Mouse (Mus musculus) CH12.LX (cell line): ENCODE measurements around the gene Bst1.

Experiments used
- CTCF ChIP-seq, 2 experiments: IDR thresholded peaks in 1 of 2; conservative IDR thresholded peaks in 1 of 2; 2 replicates each; pipeline ENCODE4 v1.5.1; 2011 to 2012; ENCODE audit warnings: low read depth in 2 of 2, low read length in 2 of 2, improper control_type of control experiment in 1 of 2, inconsistent platforms in 1 of 2, mild to moderate bottlenecking in 1 of 2, moderate library complexity in 1 of 2
- E2F4 ChIP-seq: IDR thresholded peaks from 2 replicates; pipeline ENCODE4 v1.6.1; 2011; ENCODE audit warnings: low read depth, low read length, improper control_type of control experiment; ENCODE audit not compliant: insufficient replicate concordance
- ELF1 ChIP-seq: IDR thresholded peaks from 2 replicates; pipeline ENCODE4 v1.6.1; 2014; ENCODE audit warnings: low read depth, mild to moderate bottlenecking, inconsistent platforms, low read length, improper control_type of control experiment
- GABPA ChIP-seq: IDR thresholded peaks from 2 replicates; pipeline ENCODE4 v1.6.1; 2012; ENCODE audit warnings: low read depth, low read length, improper control_type of control experiment, inconsistent platforms; ENCODE audit not compliant: insufficient replicate concordance
- HCFC1 ChIP-seq: IDR thresholded peaks from 2 replicates; pipeline ENCODE4 v1.6.1; 2012; ENCODE audit warnings: low read depth, mild to moderate bottlenecking, inconsistent platforms, low read length, improper control_type of control experiment
- MAFK ChIP-seq: IDR thresholded peaks from 2 replicates; pipeline ENCODE4 v1.6.1; 2011; ENCODE audit warnings: low read length, improper control_type of control experiment; ENCODE audit not compliant: insufficient replicate concordance
- NELFE ChIP-seq: IDR thresholded peaks from 2 replicates; pipeline ENCODE4 v1.6.1; 2011; ENCODE audit warnings: low read depth, low read length, improper control_type of control experiment
- NRF1 ChIP-seq: IDR thresholded peaks from 2 replicates; pipeline ENCODE4 v1.6.1; 2014; ENCODE audit warnings: low read depth, mild to moderate bottlenecking, inconsistent platforms, low read length, improper control_type of control experiment, moderate library complexity
- POLR2A ChIP-seq: IDR thresholded peaks from 2 replicates; pipeline ENCODE4 v1.6.1; 2011; ENCODE audit warnings: low read depth, mild to moderate bottlenecking, improper control_type of control experiment, low read length
- SIN3A ChIP-seq: IDR thresholded peaks from 2 replicates; pipeline ENCODE4 v1.6.1; 2012; ENCODE audit warnings: low read length, improper control_type of control experiment, inconsistent platforms
- TCF12 ChIP-seq: IDR thresholded peaks from 2 replicates; pipeline ENCODE4 v1.6.1; 2014; ENCODE audit warnings: low read depth, mild to moderate bottlenecking, inconsistent platforms, low read length, improper control_type of control experiment
- ZC3H11A ChIP-seq: IDR thresholded peaks from 2 replicates; pipeline ENCODE4 v1.6.1; 2012; ENCODE audit warnings: low read depth, mild to moderate bottlenecking, inconsistent platforms, low read length, improper control_type of control experiment

- TF ChIP-seq E2F4: no peak
- no peak for TF ChIP-seq CTCF (conservative IDR thresholded peaks at IDR 0.05 in 1 of 2, IDR thresholded peaks at IDR 0.05 in 1 of 2; ENCODE audit: low read depth in 2 of 2, low read length in 2 of 2)
- TF ChIP-seq NELFE: no peak
- TF ChIP-seq ELF1: no peak
- TF ChIP-seq SIN3A: no peak
- TF ChIP-seq POLR2A: no peak
- TF ChIP-seq MAFK: no peak
- no peak for TF ChIP-seq ZC3H11A
- no peak for TF ChIP-seq TCF12
- TF ChIP-seq HCFC1: no peak
- no peak for TF ChIP-seq GABPA
- TF ChIP-seq NRF1: no peak
These were observed 24.0 kb downstream of the Bst1 start for GRCm38 (mm10) chr5:43842576-43843155.
